Mouse (Mus musculus): ENCODE measurements around the gene Rbbp8nl.

GRCm38 (mm10) chr2:180279321-180279720, 10.4 kb downstream of the Rbbp8nl start:
- no peak for TF ChIP-seq EP300 (IDR thresholded peaks at IDR 0.05; ENCODE audit: low read depth)
- TF ChIP-seq CTCF (IDR thresholded peaks at IDR 0.05; ENCODE audit: low read depth) = no peak

Data from heart, postnatal 0 days (tissue).